Comparison of ENCODE assay signal across 7 mouse cellular contexts in the genomic region with DNA sequence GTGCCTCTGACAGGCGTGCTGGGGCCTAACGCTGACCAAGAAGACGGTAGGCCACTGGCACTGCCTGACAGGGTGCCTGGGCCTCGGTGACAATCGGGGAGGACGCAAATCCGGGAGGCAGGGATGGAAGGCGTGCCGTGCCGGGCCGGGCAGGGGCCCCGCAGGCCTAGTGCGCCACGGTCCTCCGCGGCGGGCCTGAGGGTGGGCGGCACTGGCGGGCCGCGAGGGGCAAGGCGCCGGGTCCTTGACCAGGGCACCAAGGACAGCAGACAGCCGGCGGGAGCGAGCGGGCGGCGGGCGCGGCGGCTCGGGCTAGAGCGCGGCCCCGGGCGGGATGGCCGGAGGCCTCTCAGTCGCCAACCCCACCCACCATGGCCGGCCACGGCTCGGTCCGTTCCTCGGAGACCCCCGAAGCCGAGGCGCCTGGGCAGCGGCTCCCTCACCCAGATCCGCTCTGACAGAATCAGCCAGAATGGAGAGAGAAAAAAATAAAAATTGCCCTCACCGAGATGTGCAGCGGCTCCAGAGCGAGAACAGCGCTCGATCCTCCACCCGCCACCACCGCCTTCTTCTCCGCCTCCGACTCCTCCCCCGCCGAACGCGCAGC. TPM values are rescaled to one million over a fixed set of nuclear protein-coding genes. Genes with fewer than 3 reads are reported as not detected.
A peak's percentile ranks its signal among the peaks of the same experiment; 100 is the strongest.
DNase-seq lines count a peak whose midpoint lies in the region; ATAC-seq and TF ChIP-seq lines count a peak whose summit lies in the region.

No protein-coding gene starts in this region.

- no peaks in the 10 kb centered on the region for H3K9me3 ChIP-seq in lung, embryonic 14.5 days (ENCODE audit: low read depth, low read length)
- no peaks in the 10 kb centered on the region for H3K9me3 ChIP-seq in forebrain, embryonic 15.5 days
- H3K9me3 ChIP-seq in liver, embryonic 15.5 days (replicated peaks) = no peaks in the 10 kb centered on the region
- H3K9me3 ChIP-seq in stomach, embryonic 15.5 days = no peaks in the 10 kb centered on the region

- peak overlapping the region; percentile 64 for H3K4me2 ChIP-seq in lung, embryonic 14.5 days
- H3K4me2 ChIP-seq in forebrain, embryonic 15.5 days (replicated peaks) = peak overlapping the region; percentile 57
- H3K4me2 ChIP-seq in liver, embryonic 15.5 days = peak overlapping the region; percentile 93
- H3K4me2 ChIP-seq in stomach, embryonic 15.5 days = peak overlapping the region; percentile 56

- no peak for TF ChIP-seq CTCF in lung, embryonic 14.5 days (IDR thresholded peaks at IDR 0.05; ENCODE audit: low read depth)
- TF ChIP-seq CTCF in brain, embryonic 14.5 days (IDR thresholded peaks at IDR 0.05; ENCODE audit: borderline replicate concordance, extremely low read depth, insufficient read depth, insufficient read length) = no peak

- ATAC-seq in lung, embryonic 14.5 days (ENCODE audit: insufficient read depth) = peak; percentile 53; the same call in 1 of the 2 replicates
- ATAC-seq in forebrain, embryonic 15.5 days (replicated peaks) = peak; percentile 18
- ATAC-seq in liver, embryonic 15.5 days (ENCODE audit: insufficient read depth) = peak; percentile 49
- ATAC-seq in stomach, embryonic 15.5 days (ENCODE audit: insufficient read depth, low FRiP score, low read depth) = peak; percentile 24

- no peak for DNase-seq in lung, embryonic 14.5 days
- DNase-seq in lung, postnatal 36 days = no peak
- DNase-seq in brain, embryonic 14.5 days (ENCODE audit: low read depth) = peak; percentile 53
- no peak for DNase-seq in cerebellum, adult 18-20 months

- WGBS in lung, embryonic 14.5 days = under 1% methylated on average over 62 of the region's 62 CpGs
- under 1% methylated on average over 61 of the region's 62 CpGs for WGBS in forebrain, embryonic 15.5 days
- under 1% methylated on average over 62 of the region's 62 CpGs for WGBS in liver, embryonic 15.5 days (ENCODE audit: insufficient replicate concordance)
- under 1% methylated on average over 44 of the region's 62 CpGs for WGBS in stomach, embryonic 15.5 days

- H3K27me3 ChIP-seq in lung, embryonic 14.5 days (ENCODE audit: insufficient read depth, low read length) = no peaks in the 10 kb centered on the region
- H3K27me3 ChIP-seq in forebrain, embryonic 15.5 days = no peaks in the 10 kb centered on the region
- H3K27me3 ChIP-seq in liver, embryonic 15.5 days = no peaks in the 10 kb centered on the region
- no peaks in the 10 kb centered on the region for H3K27me3 ChIP-seq in stomach, embryonic 15.5 days (replicated peaks)

- H3K27ac ChIP-seq in lung, embryonic 14.5 days (ENCODE audit: low read depth) = peak overlapping the region; percentile 98
- peak overlapping the region; percentile 92 for H3K27ac ChIP-seq in forebrain, embryonic 15.5 days (replicated peaks)
- H3K27ac ChIP-seq in liver, embryonic 15.5 days (replicated peaks) = peak overlapping the region; percentile 96
- peak overlapping the region; percentile 99 for H3K27ac ChIP-seq in stomach, embryonic 15.5 days

- no peaks in the 10 kb centered on the region for H3K4me1 ChIP-seq in lung, embryonic 14.5 days (ENCODE audit: insufficient read depth)
- H3K4me1 ChIP-seq in forebrain, embryonic 15.5 days = peaks cover 19% of the 10 kb centered on the region
- H3K4me1 ChIP-seq in liver, embryonic 15.5 days (replicated peaks) = peaks cover 16% of the 10 kb centered on the region
- peaks cover 3% of the 10 kb centered on the region; the same call in 1 of the 2 replicates for H3K4me1 ChIP-seq in stomach, embryonic 15.5 days

- no peaks in the 10 kb centered on the region for H3K36me3 ChIP-seq in lung, embryonic 14.5 days (ENCODE audit: insufficient read depth)
- no peaks in the 10 kb centered on the region for H3K36me3 ChIP-seq in forebrain, embryonic 15.5 days
- H3K36me3 ChIP-seq in liver, embryonic 15.5 days (replicated peaks) = no peaks in the 10 kb centered on the region
- H3K36me3 ChIP-seq in stomach, embryonic 15.5 days = no peaks in the 10 kb centered on the region

- H3K4me3 ChIP-seq in lung, embryonic 14.5 days (ENCODE audit: low read depth, low read length) = peak overlapping the region; percentile 97
- peak overlapping the region; percentile 77 for H3K4me3 ChIP-seq in forebrain, embryonic 15.5 days
- peak overlapping the region; percentile 99 for H3K4me3 ChIP-seq in liver, embryonic 15.5 days (replicated peaks)
- H3K4me3 ChIP-seq in stomach, embryonic 15.5 days (replicated peaks) = peak overlapping the region; percentile 99

- peak overlapping the region; percentile 92 for H3K9ac ChIP-seq in lung, embryonic 14.5 days
- peak overlapping the region; percentile 91 for H3K9ac ChIP-seq in forebrain, embryonic 15.5 days (replicated peaks)
- peak overlapping the region; percentile 99 for H3K9ac ChIP-seq in liver, embryonic 15.5 days
- H3K9ac ChIP-seq in stomach, embryonic 15.5 days = peak overlapping the region; percentile 92

- TF ChIP-seq POLR2A in brain, embryonic 14.5 days (IDR thresholded peaks at IDR 0.05; ENCODE audit: borderline replicate concordance, extremely low read depth, insufficient read depth, insufficient read length, poor library complexity, severe bottlenecking) = peak; percentile 73; the same call in 1 of the 2 replicates

RNA-seq across cellular contexts. Expression of a gene that starts 0.3 kb away (rescaled TPM):
- polyA plus RNA-seq in lung, embryonic 14.5 days (2014; fragmentation: Nextera tagmentation; extraction: Ambion mirVana) = 68.4 and 68.5 TPM in 2 replicates
- 59.3 and 103 TPM in 2 replicates for polyA plus RNA-seq in brain, embryonic 14.5 days (2012; rRNA removed)
- 127 and 141 TPM in 2 replicates for polyA plus RNA-seq in forebrain, embryonic 15.5 days (2015; fragmentation: Nextera tagmentation; extraction: Ambion mirVana)
- 15.3 and 15.4 TPM in 2 replicates for polyA plus RNA-seq in liver, embryonic 15.5 days (2015; fragmentation: Nextera tagmentation; extraction: Ambion mirVana)
- polyA plus RNA-seq in stomach, embryonic 15.5 days (2015; fragmentation: Nextera tagmentation; extraction: Ambion mirVana) = 67.4 and 68.6 TPM in 2 replicates
